Mouse (Mus musculus) CD4-positive helper T cell, adult 2 months (primary cell): ENCODE data around the gene Ing5.
A peak's percentile ranks its signal among the peaks of the same experiment; 100 is the strongest.
"Not testable (repeated sequence)": the region's sequence is repeated elsewhere in the genome, so short reads cannot be mapped to it uniquely, and the experiment has no call there.

Experiments used
- DNase-seq: peaks from one replicate; pipeline ENCODE4 v3.0.0-alpha.2; 2012; ENCODE audit warnings: low read depth, missing footprints, low spot score

The Ing5 gene

GRCm38 (mm10) chr1:93803556-93804507, at the start of gene Ing5:
TSS of gene Ing5 (plus strand) at chr1:93803965.
- peak; percentile 98 for DNase-seq

- peak; percentile 91 for DNase-seq
Measured at GRCm38 (mm10) chr1:93754573-93755290, 49.0 kb upstream of the Ing5 start, which contains the start of gene Thap4. TSS of gene Thap4 (minus strand) at chr1:93754864.

- no peak for DNase-seq
Measured at GRCm38 (mm10) chr1:93755291-93755610, 48.5 kb upstream of the Ing5 start.

DNA sequence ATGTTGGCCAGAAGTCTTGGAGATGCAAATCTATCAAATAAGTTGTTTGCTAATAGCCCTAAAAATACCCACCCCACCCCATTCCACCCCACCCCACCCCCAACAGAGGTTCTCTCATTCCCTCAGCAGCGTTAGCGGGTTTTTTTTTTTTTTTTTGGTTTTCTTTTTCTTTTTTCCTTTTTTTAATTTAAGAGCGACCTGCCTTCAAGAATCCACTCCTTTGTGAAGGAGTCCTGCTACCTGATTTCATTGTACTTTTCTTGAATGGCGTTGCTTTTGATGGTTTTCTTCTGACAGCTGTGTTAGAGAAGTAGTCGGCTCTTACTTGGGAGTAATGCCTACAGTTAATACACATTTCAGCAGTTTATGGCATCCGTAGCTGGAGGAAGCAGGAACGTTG, 48.1 kb upstream of the Ing5 start:
- DNase-seq = no peak

DNA sequence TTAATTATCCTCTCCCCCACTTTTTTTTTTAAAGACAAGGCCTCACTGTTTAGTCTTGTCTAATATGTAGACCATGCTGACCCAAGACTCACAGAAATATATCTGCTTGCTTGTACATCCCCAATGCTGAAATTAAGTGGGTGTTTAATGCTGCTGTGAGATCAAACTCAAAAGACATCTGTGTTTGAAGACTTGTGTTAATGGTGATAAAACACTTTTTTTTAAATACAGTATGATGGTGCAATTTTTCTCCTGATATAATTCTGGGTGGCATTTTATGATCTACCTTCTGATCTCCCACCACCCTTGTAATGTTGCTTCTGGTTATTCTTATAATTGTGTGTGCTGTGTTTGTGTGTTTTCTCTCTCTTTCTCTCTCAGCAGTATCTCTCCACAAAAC, 47.6 kb upstream of the Ing5 start:
- no peak for DNase-seq

GRCm38 (mm10) chr1:93760076-93760475, 43.7 kb upstream of the Ing5 start:
- DNase-seq = no peak

- DNase-seq = not testable (repeated sequence)
Measured at GRCm38 (mm10) chr1:93763531-93763930, 40.2 kb upstream of the Ing5 start.

DNA sequence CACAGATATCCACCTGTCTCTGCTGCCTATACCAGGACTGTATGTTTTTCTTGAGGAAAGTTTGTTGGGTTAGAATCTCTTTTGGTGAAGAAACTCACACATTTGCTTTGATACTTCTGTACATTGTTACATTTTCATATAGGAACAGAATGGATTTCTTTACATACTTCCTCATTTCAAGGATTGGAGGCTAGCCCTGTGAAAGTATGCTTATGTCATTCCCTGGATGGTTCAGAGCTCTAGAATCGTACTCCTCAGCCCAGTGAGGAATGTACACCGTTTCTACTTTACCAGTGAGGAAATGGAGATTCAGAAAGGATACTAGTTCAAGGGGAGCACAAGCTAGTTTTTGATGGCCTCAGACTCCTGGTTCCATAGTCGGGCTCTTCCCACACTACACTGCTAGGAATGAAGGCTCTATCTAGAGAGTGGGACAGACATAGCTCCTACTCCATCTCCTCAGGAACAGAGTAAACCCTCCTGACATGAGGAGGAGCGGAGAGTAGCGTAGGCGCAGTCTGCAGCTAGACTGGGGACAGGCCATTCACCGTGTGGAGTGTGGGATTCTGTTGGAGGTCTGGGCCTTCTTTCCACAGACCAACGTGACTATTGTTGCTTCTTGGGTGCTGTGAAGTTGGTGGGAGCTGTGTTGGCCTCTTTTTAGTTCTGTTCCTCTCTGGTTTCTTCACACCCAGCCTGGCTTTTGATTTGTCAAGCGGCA, 38.7 kb upstream of the Ing5 start:
- no peak for DNase-seq

DNA sequence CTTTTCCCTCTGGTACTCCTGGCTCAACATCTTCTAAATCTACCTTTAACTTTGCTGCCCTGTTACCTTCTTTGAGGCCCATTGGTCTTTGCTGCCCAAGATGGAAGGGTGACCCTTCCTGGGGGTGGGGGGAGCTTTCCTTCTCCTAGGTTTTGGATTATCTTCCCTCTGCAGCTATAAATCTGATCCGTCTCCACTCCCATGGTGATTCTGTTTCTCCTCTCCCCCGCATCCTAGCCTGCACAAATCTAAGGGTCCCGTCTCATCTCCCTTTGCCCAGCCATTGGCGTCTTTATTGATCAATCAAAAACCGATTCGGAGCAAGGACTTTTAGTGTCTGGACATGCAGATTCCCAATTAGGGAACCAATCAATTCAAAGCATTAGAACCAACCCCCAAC, 36.2 kb upstream of the Ing5 start:
- no peak for DNase-seq

- no peak for DNase-seq
Measured at GRCm38 (mm10) chr1:93769901-93770300, 33.9 kb upstream of the Ing5 start.

GRCm38 (mm10) chr1:93776686-93777085, 27.1 kb upstream of the Ing5 start:
- no peak for DNase-seq

DNA sequence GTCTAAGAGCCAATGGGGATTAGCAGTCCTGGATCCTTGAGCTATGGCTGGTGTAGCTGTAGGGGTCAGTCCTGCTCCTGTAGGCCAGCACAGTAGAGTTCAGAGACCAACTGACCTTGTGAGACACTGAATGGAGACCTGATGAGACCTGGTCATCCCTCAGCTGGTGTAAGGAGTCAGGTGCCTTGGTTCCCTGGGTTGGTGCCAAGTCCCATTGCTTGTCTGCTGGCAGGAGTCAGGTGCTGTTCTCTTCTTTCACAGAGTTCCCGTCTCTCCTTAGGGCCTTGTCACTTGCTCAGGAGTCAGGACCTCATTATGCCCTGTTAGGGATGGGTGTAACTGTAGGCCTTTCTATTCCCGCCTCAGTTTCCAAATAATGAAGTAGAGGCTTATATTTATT, 16.9 kb upstream of the Ing5 start:
- no peak for DNase-seq

DNA sequence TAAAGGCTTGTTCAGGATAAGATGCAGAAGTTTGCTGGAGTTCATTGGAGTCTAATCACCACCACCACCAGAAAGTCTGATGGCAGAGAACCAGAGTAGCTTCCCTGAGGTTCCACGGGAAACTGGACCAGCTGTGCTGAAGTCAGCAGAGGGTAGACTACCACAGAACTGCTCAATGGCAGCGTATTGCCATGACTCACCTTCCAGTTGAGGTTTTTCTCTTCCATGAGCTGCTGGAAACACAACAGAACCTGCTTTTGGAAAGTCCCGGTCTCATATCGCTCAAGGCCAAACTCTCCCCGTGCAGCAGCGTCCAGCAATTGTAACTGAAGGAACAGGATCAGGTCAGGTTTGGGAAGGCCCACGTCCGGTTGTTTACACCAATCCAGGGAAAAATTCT, 9.2 kb upstream of the Ing5 start:
- DNase-seq = no peak

DNA sequence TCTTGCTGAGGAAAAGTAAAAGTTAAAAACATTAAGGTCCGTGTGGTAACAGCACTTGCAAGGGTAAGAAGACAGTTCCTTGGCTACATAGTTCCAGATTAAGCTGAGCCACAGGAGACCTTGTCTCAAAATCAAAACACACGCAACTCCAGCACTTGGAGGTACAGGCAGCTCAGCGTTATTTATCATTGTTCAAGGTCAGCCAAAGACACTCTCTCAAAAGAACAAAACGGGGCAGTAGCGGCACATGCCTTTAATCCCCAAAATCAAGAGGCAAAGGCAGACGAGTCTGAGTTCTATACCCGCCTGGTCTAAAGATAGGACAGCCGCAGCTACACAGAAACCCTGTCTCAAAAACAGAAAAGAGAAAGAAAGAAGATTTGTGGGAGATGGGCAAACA, 7.9 kb upstream of the Ing5 start:
- DNase-seq = no peak

DNA sequence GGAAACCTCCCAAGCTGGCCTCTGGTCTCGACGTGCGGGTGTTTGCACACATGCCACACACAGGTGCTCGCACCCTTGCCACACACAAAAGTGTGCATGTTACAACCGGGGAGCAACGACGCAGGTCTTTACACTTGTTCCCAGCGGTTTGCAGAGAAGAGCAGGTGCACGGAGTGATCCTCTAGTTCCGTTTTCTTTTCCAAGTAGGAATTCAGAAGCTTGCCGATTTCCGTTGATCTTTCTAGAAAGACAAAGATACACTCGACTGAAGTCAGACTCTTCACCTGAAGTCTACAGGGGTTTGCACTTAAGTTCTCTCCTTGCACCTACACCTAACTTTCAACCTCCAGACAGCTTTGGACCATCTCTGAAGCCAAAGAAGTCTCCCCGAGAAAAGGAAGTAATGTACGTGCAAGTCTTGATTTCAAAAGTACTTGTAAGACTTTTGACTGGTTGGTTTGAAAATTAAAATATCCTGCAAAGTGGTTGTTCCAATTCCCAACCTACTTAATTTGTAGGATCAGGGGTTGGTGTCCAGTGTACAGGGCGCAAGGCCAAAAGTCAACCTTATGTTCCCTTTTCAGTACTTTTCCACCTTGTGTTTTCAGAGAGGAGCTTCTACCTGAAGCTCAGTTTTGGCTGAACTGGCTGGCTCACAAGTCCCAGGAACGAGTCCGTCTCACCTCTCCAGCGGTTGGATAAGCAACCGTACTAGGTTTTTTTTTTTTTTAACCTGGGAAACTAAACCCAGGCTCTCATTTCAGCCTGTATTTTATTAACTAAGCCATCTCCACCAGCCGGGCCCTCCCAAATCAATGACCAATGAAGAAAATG, 2.9 kb upstream of the Ing5 start:
- DNase-seq = peak; percentile 3

- DNase-seq = peak; percentile 97
Measured at GRCm38 (mm10) chr1:93801741-93802238, 2.0 kb upstream of the Ing5 start, which contains the start of gene Dtymk. TSS of gene Dtymk (minus strand) at chr1:93801934.

- peak; percentile 23 for DNase-seq
Measured at GRCm38 (mm10) chr1:93802771-93803170, 994 bp upstream of the Ing5 start.

GRCm38 (mm10) chr1:93804818-93805217, 1.1 kb downstream of the Ing5 start:
- DNase-seq = no peak

DNA sequence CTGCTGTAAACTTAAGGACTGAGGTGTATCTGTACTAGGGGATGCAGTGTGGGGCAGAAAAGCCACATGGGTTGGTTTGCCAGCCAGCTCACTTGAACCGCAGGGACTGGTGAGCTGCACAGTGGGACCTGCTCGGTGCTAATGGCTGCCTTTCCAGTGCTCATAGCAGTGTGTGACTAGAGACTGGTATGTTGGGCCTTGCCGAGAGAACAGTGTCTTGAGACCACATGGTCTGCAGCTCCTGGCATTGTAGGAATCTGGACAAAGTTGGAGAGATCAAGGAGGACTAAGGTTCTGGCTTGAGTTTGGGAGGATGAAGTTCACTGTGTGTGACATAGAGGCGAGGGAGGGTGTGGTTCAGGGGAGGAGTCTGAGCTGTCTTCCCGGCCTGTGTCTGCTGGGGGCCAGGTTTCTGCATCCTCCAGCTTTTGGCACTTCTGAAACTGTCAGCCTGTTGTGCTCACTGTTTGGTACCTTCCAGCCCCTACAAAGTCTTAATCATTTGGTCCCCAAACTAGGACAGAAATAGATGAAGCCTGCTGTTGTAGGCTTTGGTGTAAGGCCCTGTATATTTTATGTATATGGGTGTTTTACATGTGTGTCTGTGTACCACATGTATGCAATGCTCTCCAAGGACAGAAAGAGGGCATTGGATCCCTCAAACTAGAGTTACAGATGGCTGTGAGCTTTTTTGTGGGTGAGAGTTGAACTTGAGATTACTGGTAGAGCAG, 1.6 kb downstream of the Ing5 start:
- DNase-seq = peak; percentile 18

DNA sequence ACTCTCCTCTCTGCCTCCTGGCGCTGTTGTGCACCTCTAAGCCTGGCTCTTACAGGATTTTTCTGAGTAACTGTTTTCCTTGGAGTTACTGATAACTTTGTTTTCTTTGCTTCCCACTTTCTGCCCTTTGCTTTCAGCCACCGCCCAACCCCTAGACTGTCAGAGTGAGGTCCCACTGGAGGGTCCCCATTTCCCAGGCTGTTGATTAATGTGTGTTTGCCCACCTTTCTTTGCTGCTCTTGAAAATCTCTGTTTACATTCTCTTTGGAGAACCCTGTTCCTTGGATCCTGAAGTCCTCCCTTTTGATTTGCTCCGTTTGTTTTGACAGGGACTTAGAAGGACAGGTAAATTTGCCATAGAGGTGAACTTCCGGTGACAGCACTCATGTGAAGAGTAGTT, 5.1 kb downstream of the Ing5 start:
- no peak for DNase-seq
